8 mouse cellular contexts compared by ENCODE assay signal in genomic region chr19:46571878-46572244, GRCm38 (mm10). TPM values are rescaled to one million over a fixed set of nuclear protein-coding genes. Genes with fewer than 3 reads are reported as not detected.
DNase-seq lines count a peak whose midpoint lies in the region; ATAC-seq and TF ChIP-seq lines count a peak whose summit lies in the region.

No protein-coding gene starts in this region.

- H3K4me3 ChIP-seq in ES-E14 (ENCODE audit: insufficient read depth in 1 of 2, low read depth in 1 of 2, low read length in 2 of 2, poor library complexity in 1 of 2, severe bottlenecking in 1 of 2) (peak overlapping the region; percentile 84 to 88; a peak in 2 of 4 replicates), macrophage (ENCODE audit: inconsistent target) (peak overlapping the region; percentile 86; the same call in 1 of the 2 replicates)
- H3K4me3 ChIP-seq in forebrain, postnatal 0 days (ENCODE audit: low read depth, low read length): peak overlapping the region; percentile 62

- intact Hi-C loops in heart, postnatal 10 days (cut with DNase I): no loop called here

- peak; percentile 75 for DNase-seq in heart, adult 11 months
- DNase-seq in heart, postnatal 10 days: no peak
- no peak for DNase-seq in ES-E14 (ENCODE audit: low read depth, low spot score)
- DNase-seq in forebrain, postnatal 0 days: peak; percentile 35
- no peak for DNase-seq in left cerebral cortex, adult 8-10 months (ENCODE audit: low spot score in 2 of 2)
- DNase-seq in Muller cell, postnatal 12 days (ENCODE audit: inconsistent ontology term): no peak

- in situ Hi-C loops in ES-E14 (cut with MboI; ENCODE audit: low sequenced_read_pairs in 2 of 2, unreplicated experiment in 2 of 2): no loop called here

- peaks cover 2 to 6% of the 10 kb centered on the region in 2 experiments; a peak in 2 of 4 replicates for H3K4me1 ChIP-seq in ES-E14 (ENCODE audit: control insufficient read depth in 2 of 2, insufficient read depth in 2 of 2, low read length in 2 of 2, poor library complexity in 1 of 2)
- H3K4me1 ChIP-seq in forebrain, postnatal 0 days (ENCODE audit: insufficient read depth): peaks cover 8% of the 10 kb centered on the region; the same call in 1 of the 2 replicates

- H3K27me3 ChIP-seq in forebrain, postnatal 0 days (ENCODE audit: insufficient read depth, low read length): no peaks in the 10 kb centered on the region

- H3K9me3 ChIP-seq in ES-E14 (ENCODE audit: control insufficient read depth, insufficient read depth, low read depth, low read length): no peaks in the 10 kb centered on the region
- H3K9me3 ChIP-seq in forebrain, postnatal 0 days (ENCODE audit: low read length): no peaks in the 10 kb centered on the region

- peak overlapping the region; percentile 58 for H3K4me2 ChIP-seq in forebrain, postnatal 0 days (ENCODE audit: low read depth)

- peaks cover 5% of the 10 kb centered on the region; the same call in 1 of the 2 replicates for H3K79me2 ChIP-seq in macrophage (ENCODE audit: inconsistent target)

- no peak for TF ChIP-seq CTCF in forebrain, postnatal 0 days (IDR thresholded peaks at IDR 0.05; ENCODE audit: low read depth)

- no peak overlapping the region for H3K9ac ChIP-seq in ES-E14 (ENCODE audit: insufficient read depth, low read depth, low read length, poor library complexity, severe bottlenecking)
- H3K9ac ChIP-seq in forebrain, postnatal 0 days: peak overlapping the region; percentile 73

- H3K27ac ChIP-seq in ES-E14 (ENCODE audit: insufficient read depth, low read depth, low read length, poor library complexity, severe bottlenecking) (no peak overlapping the region), macrophage (no peak overlapping the region)
- 0 out of 2 replicates have a peak overlapping the region, but pooled peaks have one; percentile 78 for H3K27ac ChIP-seq in forebrain, postnatal 0 days (ENCODE audit: low read depth, low read length)

- WGBS in forebrain, postnatal 0 days: 7% methylated on average over 10 of the region's 10 CpGs
- WGBS in macrophage (ENCODE audit: missing documents): 68% methylated on average over 10 of the region's 10 CpGs

- no peaks in the 10 kb centered on the region; the same call in 1 of the 2 replicates for H3K36me3 ChIP-seq in ES-E14 (ENCODE audit: control insufficient read depth, insufficient read depth, low read length, poor library complexity, severe bottlenecking)
- no peaks in the 10 kb centered on the region for H3K36me3 ChIP-seq in forebrain, postnatal 0 days (ENCODE audit: insufficient read depth)
- no peaks in the 10 kb centered on the region for H3K36me3 ChIP-seq in macrophage (ENCODE audit: inconsistent target)

- ATAC-seq in forebrain, postnatal 0 days: no peak
- no peak for ATAC-seq in erythroid progenitor cell, adult 5-6 weeks (replicated peaks; ENCODE audit: low FRiP score, poor library complexity, severe bottlenecking)

TF ChIP-seq in ES-E14, 5 proteins besides CTCF, POLR2A, EP300 and RAD21:
- TF ChIP-seq CHD2 (IDR thresholded peaks at IDR 0.05; ENCODE audit: low read depth, low read length) (no peak), ZC3H11A (IDR thresholded peaks at IDR 0.05; ENCODE audit: borderline replicate concordance, low read depth, low read length) (no peak), MAFK (IDR thresholded peaks at IDR 0.05; ENCODE audit: insufficient read depth, low read depth, low read length) (no peak), HCFC1 (IDR thresholded peaks at IDR 0.05; ENCODE audit: borderline replicate concordance, insufficient read depth, low read length) (no peak), ZNF384 (IDR thresholded peaks at IDR 0.05; ENCODE audit: low read depth, low read length) (no peak)

RNA-seq across cellular contexts. Expression of gene Arl3, which starts 1.1 kb away (rescaled TPM):
- 10 to 100 TPM; 32.8 to 33.6 TPM for total RNA-seq in heart, postnatal 10 days (2021)
- total RNA-seq in ES-E14 (2012; rRNA removed): 25.7 and 39.7 TPM in 2 replicates
- 98.1 and 138 TPM in 2 replicates for total RNA-seq in forebrain, postnatal 0 days (2014; rRNA removed)
- polyA plus RNA-seq in forebrain, postnatal 0 days (2015; fragmentation: Nextera tagmentation; extraction: Ambion mirVana): 184 and 202 TPM in 2 replicates
- 10 to 100 TPM in 10 of 26 experiments, 1 to 10 TPM in 16; 1.4 to 28.2 (median 8.6) TPM for total RNA-seq in macrophage (2018; cell fraction: chromatin; rRNA removed)
- total RNA-seq in macrophage (2018; cell fraction: cytosol; rRNA removed): 10 to 100 TPM; 24.0 to 41.5 (median 31.3) TPM
- 10 to 100 TPM in 11 of 26 experiments, 1 to 10 TPM in 15; 3.3 to 25.5 (median 8.6) TPM for total RNA-seq in macrophage (2018; cell fraction: nucleus; rRNA removed)
- 31.2 to 78.5 TPM (median 36.3 TPM) in 3 replicates for polyA plus RNA-seq in macrophage (2018)
- 4.6 and 15.1 TPM in 2 replicates for total RNA-seq in erythroid progenitor cell, adult 5-6 weeks (2015; ENCODE audit: low replicate concordance)
- 6.7 and 24.4 TPM in 2 replicates for total RNA-seq in erythroid progenitor cell, adult 5-6 weeks (2017; ENCODE audit: low replicate concordance)
- 100 to 1,000 TPM in 3 of 4 experiments, 10 to 100 TPM in 1; 94.2 to 133 (median 116) TPM for total RNA-seq in left cerebral cortex, adult 8-10 months (2022)

RNA-seq across cellular contexts. Expression of gene Sfxn2, which starts 1.3 kb away (rescaled TPM):
- 1 to 10 TPM; 3.0 to 3.8 TPM for total RNA-seq in heart, postnatal 10 days (2021)
- 11.4 TPM in 2 replicates for total RNA-seq in ES-E14 (2012; rRNA removed)
- 8.0 and 12.6 TPM in 2 replicates for total RNA-seq in forebrain, postnatal 0 days (2014; rRNA removed)
- 8.2 and 10.6 TPM in 2 replicates for polyA plus RNA-seq in forebrain, postnatal 0 days (2015; fragmentation: Nextera tagmentation; extraction: Ambion mirVana)
- total RNA-seq in macrophage (2018; cell fraction: chromatin; rRNA removed): 10 to 100 TPM in 12 of 26 experiments, 1 to 10 TPM in 13, under 1 TPM in 1; 1.00 to 20.7 (median 9.2) TPM
- 1 to 10 TPM; 4.2 to 8.7 (median 6.3) TPM for total RNA-seq in macrophage (2018; cell fraction: cytosol; rRNA removed)
- total RNA-seq in macrophage (2018; cell fraction: nucleus; rRNA removed): 10 to 100 TPM in 10 of 26 experiments, 1 to 10 TPM in 16; 2.9 to 19.8 (median 7.7) TPM
- polyA plus RNA-seq in macrophage (2018): 3.7 to 8.0 TPM (median 6.1 TPM) in 3 replicates
- total RNA-seq in erythroid progenitor cell, adult 5-6 weeks (2015; ENCODE audit: low replicate concordance): 0.72 and 19.3 TPM in 2 replicates
- total RNA-seq in erythroid progenitor cell, adult 5-6 weeks (2017; ENCODE audit: low replicate concordance): 0.98 and 5.8 TPM in 2 replicates
- 1 to 10 TPM; 4.3 to 5.6 (median 4.8) TPM for total RNA-seq in left cerebral cortex, adult 8-10 months (2022)

RNA-seq across cellular contexts. Expression of gene Wbp1l, which starts 27.0 kb away (rescaled TPM):
- 10 to 100 TPM; 65.0 to 75.0 TPM for total RNA-seq in heart, postnatal 10 days (2021)
- total RNA-seq in ES-E14 (2012; rRNA removed): 38.8 and 40.2 TPM in 2 replicates
- total RNA-seq in forebrain, postnatal 0 days (2014; rRNA removed): 32.6 and 37.0 TPM in 2 replicates
- 16.4 and 25.4 TPM in 2 replicates for polyA plus RNA-seq in forebrain, postnatal 0 days (2015; fragmentation: Nextera tagmentation; extraction: Ambion mirVana)
- 100 to 1,000 TPM in 1 of 26 experiments, 10 to 100 TPM in 25; 34.4 to 104 (median 65.7) TPM for total RNA-seq in macrophage (2018; cell fraction: chromatin; rRNA removed)
- 10 to 100 TPM; 49.8 to 85.2 (median 66.4) TPM for total RNA-seq in macrophage (2018; cell fraction: cytosol; rRNA removed)
- total RNA-seq in macrophage (2018; cell fraction: nucleus; rRNA removed): 100 to 1,000 TPM in 3 of 26 experiments, 10 to 100 TPM in 23; 46.8 to 116 (median 88.0) TPM
- polyA plus RNA-seq in macrophage (2018): 52.4 to 61.0 TPM (median 59.3 TPM) in 3 replicates
- 5.0 and 8.8 TPM in 2 replicates for total RNA-seq in erythroid progenitor cell, adult 5-6 weeks (2015; ENCODE audit: low replicate concordance)
- total RNA-seq in erythroid progenitor cell, adult 5-6 weeks (2017; ENCODE audit: low replicate concordance): 6.7 and 9.2 TPM in 2 replicates
- 10 to 100 TPM; 32.7 to 41.5 (median 38.5) TPM for total RNA-seq in left cerebral cortex, adult 8-10 months (2022)

Comparison
In these comparisons a context has a peak if more than half of its experiments do, and no peak if none do; other contexts are left out.
1. DNase-seq: peak in heart, adult 11 months (single experiment) and forebrain, postnatal 0 days (single experiment); none in heart, postnatal 10 days (0 of 2), ES-E14 (single experiment), left cerebral cortex, adult 8-10 months (0 of 2) and Muller cell, postnatal 12 days (single experiment).
2. Peak in every context shown above with its lines, with median percentiles within 50 percentile points of each other: H3K4me3 ChIP-seq.